Mouse (Mus musculus): ENCODE results near the gene Gli1.

DNA sequence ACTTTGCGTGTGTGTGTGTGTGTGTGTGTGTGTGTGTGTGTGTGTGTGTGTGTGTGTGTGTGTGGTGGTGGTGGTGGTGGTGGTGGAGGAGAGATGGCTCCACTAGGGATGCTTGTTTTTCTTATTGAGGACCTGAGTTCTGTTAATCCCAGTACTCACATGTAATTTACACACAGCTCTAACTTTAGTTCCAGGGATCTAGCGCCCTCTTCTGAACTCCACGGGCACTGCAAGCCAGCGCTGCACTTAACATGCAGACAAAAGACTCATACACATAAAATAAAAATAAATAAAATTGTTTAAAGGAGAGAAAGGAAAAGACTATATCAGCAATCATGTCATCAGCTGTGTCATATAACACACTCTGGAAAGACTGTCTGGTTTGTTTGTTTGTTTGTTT is 7.2 kb upstream of the Gli1 start:
- TF ChIP-seq CTCF (IDR thresholded peaks at IDR 0.05; ENCODE audit: control insufficient read depth, insufficient read depth, low read length) (peak; percentile 31; the same call in 1 of the 2 replicates), POLR2A (IDR thresholded peaks at IDR 0.05; ENCODE audit: borderline replicate concordance, control insufficient read depth, low read depth, low read length) (no peak)

Measured in bone marrow, adult 2 months (tissue).